Mouse (Mus musculus) MEL-GATA-1-ER (cell line): ENCODE measurements around the gene 2310057M21Rik.
"Not testable (repeated sequence)": the region's sequence is repeated elsewhere in the genome, so short reads cannot be mapped to it uniquely, and the experiment has no call there.

Experiments used
- DNase-seq: peaks from one replicate; pipeline ENCODE4 v3.0.0-alpha.2; 2012; ENCODE audit warnings: low read depth; ENCODE audit errors: extremely low read depth

The 2310057M21Rik gene

GRCm38 (mm10) chr7:131362615-131363300 is at the start of gene 2310057M21Rik:
TSS of gene 2310057M21Rik (minus strand) at chr7:131362759.
- peak; percentile 95 for DNase-seq

- no peak for DNase-seq
These were observed 49.3 kb upstream of the 2310057M21Rik start for GRCm38 (mm10) chr7:131411941-131412270.

GRCm38 (mm10) chr7:131411221-131411940 is 48.8 kb upstream of the 2310057M21Rik start:
- DNase-seq = no peak

- DNase-seq = peak; percentile 88
These were observed 48.0 kb upstream of the 2310057M21Rik start, which contains the start of the genes Ikzf5 and Acadsb for GRCm38 (mm10) chr7:131410416-131411058. TSS of gene Ikzf5 (minus strand) at chr7:131410521. TSS of gene Acadsb (plus strand) at chr7:131410601.

- DNase-seq = no peak
These were observed 47.4 kb upstream of the 2310057M21Rik start for GRCm38 (mm10) chr7:131409988-131410385.

- DNase-seq = peak; percentile 15
These were observed 46.9 kb upstream of the 2310057M21Rik start for GRCm38 (mm10) chr7:131409321-131409987.

- DNase-seq = not testable (repeated sequence)
These were observed 29.2 kb upstream of the 2310057M21Rik start for GRCm38 (mm10) chr7:131391761-131392160.

GRCm38 (mm10) chr7:131371880-131372651 is 9.5 kb upstream of the 2310057M21Rik start:
- peak; percentile 79 for DNase-seq

GRCm38 (mm10) chr7:131371470-131371860 is 8.9 kb upstream of the 2310057M21Rik start:
- DNase-seq = peak; percentile 39

GRCm38 (mm10) chr7:131370648-131371469 is 8.3 kb upstream of the 2310057M21Rik start, which contains the start of gene Pstk:
TSS of gene Pstk (plus strand) at chr7:131371141.
- DNase-seq = peak; percentile 77

GRCm38 (mm10) chr7:131364131-131364530 is 1.6 kb upstream of the 2310057M21Rik start:
- no peak for DNase-seq

- no peak for DNase-seq
These were observed 317 bp downstream of the 2310057M21Rik start for GRCm38 (mm10) chr7:131362269-131362614.

GRCm38 (mm10) chr7:131356105-131356504 is 6.5 kb downstream of the 2310057M21Rik start:
- no peak for DNase-seq

- DNase-seq = no peak
These were observed 16.6 kb downstream of the 2310057M21Rik start for GRCm38 (mm10) chr7:131345856-131346541.

- no peak for DNase-seq
These were observed 25.0 kb downstream of the 2310057M21Rik start for GRCm38 (mm10) chr7:131337502-131338068.

- no peak for DNase-seq
These were observed 29.0 kb downstream of the 2310057M21Rik start, which contains the start of gene Fam24a for GRCm38 (mm10) chr7:131333564-131333963. TSS of gene Fam24a (plus strand) at chr7:131333864.

GRCm38 (mm10) chr7:131331688-131332087 is 30.9 kb downstream of the 2310057M21Rik start:
- peak; percentile 24 for DNase-seq

GRCm38 (mm10) chr7:131329416-131329815 is 33.1 kb downstream of the 2310057M21Rik start, which contains the start of gene Fam24b:
TSS of gene Fam24b (minus strand) at chr7:131329516.
- no peak for DNase-seq

- DNase-seq = no peak
These were observed 35.5 kb downstream of the 2310057M21Rik start for GRCm38 (mm10) chr7:131327054-131327453.
